Mouse (Mus musculus): ENCODE measurements around the gene Il17rc.

Il17rc gene

GRCm38 (mm10) chr6:113494258-113494788 is 23.1 kb downstream of the Il17rc start:
- peak; percentile 67 for DNase-seq (ENCODE audit: low read depth, low spot score)

- DNase-seq (ENCODE audit: low read depth, low spot score) = no peak
Observed at GRCm38 (mm10) chr6:113495071-113495675, 23.9 kb downstream of the Il17rc start.

- no peak for DNase-seq (ENCODE audit: low read depth, low spot score)
Observed at GRCm38 (mm10) chr6:113499346-113499745, 28.1 kb downstream of the Il17rc start.

- DNase-seq (ENCODE audit: low read depth, low spot score) = no peak
Observed at GRCm38 (mm10) chr6:113501388-113502084, 30.3 kb downstream of the Il17rc start, which contains the start of gene Prrt3. Gene Prrt3 (minus strand): TSS chr6:113501931.

GRCm38 (mm10) chr6:113502801-113503200 is 31.6 kb downstream of the Il17rc start:
- DNase-seq (ENCODE audit: low read depth, low spot score) = no peak

GRCm38 (mm10) chr6:113505689-113506088 is 34.5 kb downstream of the Il17rc start:
- DNase-seq (ENCODE audit: low read depth, low spot score) = no peak

- DNase-seq (ENCODE audit: low read depth, low spot score) = no peak
Observed at GRCm38 (mm10) chr6:113507130-113507529, 35.9 kb downstream of the Il17rc start.

- peak; percentile 80 for DNase-seq (ENCODE audit: low read depth, low spot score)
Observed at GRCm38 (mm10) chr6:113508272-113508946, 37.2 kb downstream of the Il17rc start.

GRCm38 (mm10) chr6:113508947-113509280 is 37.7 kb downstream of the Il17rc start:
- DNase-seq (ENCODE audit: low read depth, low spot score) = peak; percentile 75

GRCm38 (mm10) chr6:113513944-113514343 is 42.7 kb downstream of the Il17rc start:
- DNase-seq (ENCODE audit: low read depth, low spot score) = no peak

- DNase-seq (ENCODE audit: low read depth, low spot score) = no peak
Observed at GRCm38 (mm10) chr6:113514600-113514999, 43.4 kb downstream of the Il17rc start.

GRCm38 (mm10) chr6:113517434-113518080 is 46.3 kb downstream of the Il17rc start:
- no peak for DNase-seq (ENCODE audit: low read depth, low spot score)

GRCm38 (mm10) chr6:113522310-113522709 is 51.1 kb downstream of the Il17rc start:
- peak; percentile 47 for DNase-seq (ENCODE audit: low read depth, low spot score)

GRCm38 (mm10) chr6:113523420-113523819 is 52.2 kb downstream of the Il17rc start:
- DNase-seq (ENCODE audit: low read depth, low spot score) = no peak

GRCm38 (mm10) chr6:113530932-113531839 is 60.0 kb downstream of the Il17rc start, which contains the start of the genes Emc3 and Fancd2:
Gene Emc3 (minus strand): TSS chr6:113531652.
Gene Fancd2 (plus strand): TSS chr6:113531682.
- DNase-seq (ENCODE audit: low read depth, low spot score) = peak; percentile 82

- no peak for DNase-seq (ENCODE audit: low read depth, low spot score)
Observed at GRCm38 (mm10) chr6:113531840-113532404, 60.7 kb downstream of the Il17rc start.
